Mouse (Mus musculus): Measurements from ENCODE around the gene Dlgap4.

Gene Dlgap4

DNA sequence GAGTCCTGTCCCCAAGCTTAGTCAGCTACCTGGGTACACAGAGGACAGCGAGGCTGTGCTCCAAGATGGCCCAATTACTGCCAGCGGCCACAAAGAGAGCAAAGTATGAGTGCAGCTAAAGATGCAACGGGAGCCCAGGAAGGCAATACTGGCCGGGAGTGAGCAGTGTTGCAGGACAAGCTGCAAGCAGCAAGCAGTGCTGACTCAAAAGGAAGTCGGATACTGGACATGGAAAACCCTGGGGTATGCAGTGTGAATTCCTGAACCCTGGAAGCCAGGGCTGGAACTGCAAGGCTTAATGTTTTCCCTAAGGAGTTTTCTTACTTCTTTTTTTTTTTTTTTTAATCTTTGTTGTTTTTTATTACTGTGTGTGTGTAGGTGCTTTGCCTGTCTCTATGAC is 198.1 kb downstream of the Dlgap4 start:
- DNase-seq = no peak

Data from thymus, postnatal 14 days (tissue).